Mouse (Mus musculus) frontal cortex, adult 2 months (tissue): ENCODE measurements around the gene BB287469. TPM values are rescaled to one million over a fixed set of nuclear protein-coding genes. Genes with fewer than 3 reads are reported as not detected.
"Not testable (repeated sequence)": the region's sequence is repeated elsewhere in the genome, so short reads cannot be mapped to it uniquely, and the experiment has no call there.

Source experiments
- DNase-seq, 2 experiments: peaks; one replicate each; pipeline ENCODE4 v3.0.0; 2022; ENCODE audit warnings: low spot score in 1 of 2; ENCODE audit errors: extremely low spot score in 1 of 2
- polyA plus RNA-seq: library from polyadenylated mRNA; depleted of rRNA; stranded (reverse); fragments of >200 nt; gene quantifications from 2 replicates; pipeline ENCODE4 v1.2.3, GENCODE M21; 2012; rRNA removed

BB287469 gene
- not detected in 2 replicates for polyA plus RNA-seq

DNA sequence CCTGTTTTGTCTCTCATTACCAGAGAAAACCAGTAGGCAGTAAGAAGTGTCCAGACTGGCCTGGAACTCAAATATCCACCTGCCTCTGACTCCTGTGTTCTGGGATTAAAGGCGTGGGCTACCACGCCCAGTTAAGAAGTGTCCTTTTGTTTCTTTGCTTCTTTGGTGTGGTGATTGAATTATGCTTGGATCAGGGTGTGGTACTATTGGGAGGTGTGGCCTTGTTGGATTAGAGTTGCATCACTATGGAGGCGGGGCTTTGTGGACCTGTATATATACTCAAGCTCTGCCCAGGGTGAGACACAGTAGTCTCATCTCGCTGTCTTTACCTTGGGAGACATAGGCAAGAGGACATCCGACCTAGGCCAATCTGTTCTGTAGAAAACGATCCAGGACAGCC, at the start of gene BB287469:
Gene BB287469 (plus strand): TSS at position 301 of the 400 bp plus-strand sequence.
- DNase-seq = not testable (repeated sequence)

DNA sequence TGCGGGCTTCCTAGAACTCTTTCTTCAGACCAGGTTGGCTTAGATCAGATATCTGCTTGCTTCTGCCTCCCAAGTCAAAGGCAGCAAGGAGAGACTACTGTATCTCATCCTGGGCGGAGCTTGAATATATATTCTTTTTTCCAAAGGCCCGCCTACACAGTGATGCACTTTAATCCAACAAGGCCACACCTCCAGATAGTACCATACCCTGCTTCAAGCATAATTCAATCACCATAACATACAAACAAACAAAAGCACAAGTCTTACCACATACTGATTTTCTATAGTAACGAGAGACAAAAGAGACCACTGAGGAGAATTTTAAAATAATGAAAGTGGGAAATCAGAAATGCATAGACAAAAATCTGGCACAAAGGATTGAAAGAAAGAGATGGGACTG, 40.7 kb upstream of the BB287469 start, which contains the start of gene Gm21319:
Gene Gm21319 (minus strand): TSS at position 101 of the 400 bp plus-strand sequence.
- not testable (repeated sequence) for DNase-seq

DNA sequence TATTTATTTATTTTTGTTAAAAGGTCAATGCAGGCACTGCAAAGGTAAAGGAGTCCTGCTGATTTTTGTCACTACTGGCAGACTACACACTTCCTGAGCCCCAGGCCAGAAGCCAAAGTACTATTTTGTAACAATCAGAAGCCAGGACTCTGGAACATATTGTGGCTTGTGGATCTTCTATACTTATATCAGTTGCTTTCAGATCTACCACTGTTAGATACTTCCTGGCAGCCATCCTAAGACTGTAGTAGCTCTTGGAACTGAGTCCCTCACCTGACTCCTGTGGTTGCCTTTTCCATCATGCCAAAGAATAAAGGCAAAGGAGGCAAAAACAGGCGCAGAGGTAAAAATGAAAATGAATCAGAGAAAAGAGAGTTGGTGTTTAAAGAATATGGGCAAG, 21.2 kb upstream of the BB287469 start, which contains the start of gene Gm21936:
Gene Gm21936 (plus strand): TSS at position 301 of the 400 bp plus-strand sequence.
- DNase-seq = not testable (repeated sequence)

DNA sequence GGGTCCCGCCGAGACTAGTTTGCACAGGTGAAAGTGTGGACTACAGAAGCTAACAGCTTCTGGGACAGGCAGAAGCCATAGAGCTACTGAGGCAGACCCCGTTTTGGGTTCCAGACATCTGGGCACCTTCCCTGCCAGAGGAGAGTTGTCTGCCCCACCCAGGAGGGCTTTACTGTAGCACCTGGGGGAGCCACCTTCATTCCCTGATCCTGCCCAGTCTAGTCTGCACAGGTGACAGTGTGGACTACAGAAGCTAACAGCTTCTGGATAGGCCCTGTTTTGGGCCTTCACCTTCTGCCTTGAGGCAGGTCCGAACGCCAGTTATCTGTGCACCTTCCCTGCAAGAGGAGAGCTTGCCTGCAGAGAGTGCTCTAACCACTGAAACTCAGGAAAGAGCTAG, 18.4 kb upstream of the BB287469 start:
- not testable (repeated sequence) for DNase-seq

DNA sequence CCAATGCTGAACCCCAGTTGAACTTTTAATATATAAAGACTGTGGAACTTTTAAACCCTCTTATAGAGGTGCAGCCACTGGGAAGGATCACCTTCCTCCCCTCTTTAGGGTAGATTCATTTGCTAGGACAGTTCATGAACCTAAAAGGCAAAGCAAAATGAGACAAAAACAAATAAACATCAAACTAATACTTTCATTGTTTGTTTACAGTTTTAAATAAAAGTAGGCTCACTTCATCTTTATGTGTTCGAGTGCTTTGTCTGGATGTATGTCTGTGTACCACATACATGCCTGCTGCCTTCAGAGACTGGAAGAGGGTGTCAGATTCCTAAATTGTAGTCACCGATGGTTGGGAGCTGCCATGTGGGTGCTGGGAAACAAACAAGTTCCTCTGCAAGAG, 25.9 kb downstream of the BB287469 start, which contains the start of gene Gm2001:
Gene Gm2001 (minus strand): TSS at position 101 of the 400 bp plus-strand sequence.
- not testable (repeated sequence) for DNase-seq

DNA sequence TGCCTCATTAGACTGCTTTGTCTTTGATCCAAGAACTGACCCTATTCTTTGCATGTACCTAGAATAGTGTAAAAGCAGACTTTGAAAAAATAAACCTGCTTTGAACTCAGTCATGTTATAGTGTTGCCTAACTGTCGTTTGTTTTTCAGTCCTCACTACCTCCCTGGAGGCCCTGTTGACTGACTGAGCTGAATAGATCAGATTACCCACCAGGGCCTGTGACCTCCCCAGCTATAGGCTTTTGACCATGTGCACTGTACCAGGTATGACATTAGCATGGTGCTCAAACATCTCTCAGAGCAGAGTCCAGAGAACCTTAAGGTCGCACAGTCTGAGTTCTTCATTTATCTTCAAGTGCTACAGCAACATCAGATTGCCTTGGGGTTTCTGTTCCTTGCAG, 34.3 kb downstream of the BB287469 start:
- DNase-seq = not testable (repeated sequence)

DNA sequence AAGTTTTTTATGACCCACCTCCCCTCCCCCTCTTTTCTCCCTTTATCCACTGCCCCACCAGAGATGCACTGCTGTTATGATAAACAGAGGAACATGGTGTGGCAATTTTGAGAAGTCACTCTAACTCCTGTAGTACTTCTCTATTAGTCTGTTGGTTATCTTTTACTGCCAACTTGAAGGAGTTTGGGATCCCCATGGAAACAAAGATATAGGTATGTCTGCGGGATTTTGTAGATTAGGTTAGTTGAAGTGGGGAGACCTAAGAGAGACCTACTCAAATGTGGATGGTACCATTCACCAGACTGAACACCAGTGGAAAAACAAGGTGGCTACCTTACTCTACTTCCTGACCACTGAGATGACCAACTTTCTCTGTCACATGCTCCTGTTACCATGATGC, 39.7 kb downstream of the BB287469 start:
- DNase-seq = not testable (repeated sequence)

DNA sequence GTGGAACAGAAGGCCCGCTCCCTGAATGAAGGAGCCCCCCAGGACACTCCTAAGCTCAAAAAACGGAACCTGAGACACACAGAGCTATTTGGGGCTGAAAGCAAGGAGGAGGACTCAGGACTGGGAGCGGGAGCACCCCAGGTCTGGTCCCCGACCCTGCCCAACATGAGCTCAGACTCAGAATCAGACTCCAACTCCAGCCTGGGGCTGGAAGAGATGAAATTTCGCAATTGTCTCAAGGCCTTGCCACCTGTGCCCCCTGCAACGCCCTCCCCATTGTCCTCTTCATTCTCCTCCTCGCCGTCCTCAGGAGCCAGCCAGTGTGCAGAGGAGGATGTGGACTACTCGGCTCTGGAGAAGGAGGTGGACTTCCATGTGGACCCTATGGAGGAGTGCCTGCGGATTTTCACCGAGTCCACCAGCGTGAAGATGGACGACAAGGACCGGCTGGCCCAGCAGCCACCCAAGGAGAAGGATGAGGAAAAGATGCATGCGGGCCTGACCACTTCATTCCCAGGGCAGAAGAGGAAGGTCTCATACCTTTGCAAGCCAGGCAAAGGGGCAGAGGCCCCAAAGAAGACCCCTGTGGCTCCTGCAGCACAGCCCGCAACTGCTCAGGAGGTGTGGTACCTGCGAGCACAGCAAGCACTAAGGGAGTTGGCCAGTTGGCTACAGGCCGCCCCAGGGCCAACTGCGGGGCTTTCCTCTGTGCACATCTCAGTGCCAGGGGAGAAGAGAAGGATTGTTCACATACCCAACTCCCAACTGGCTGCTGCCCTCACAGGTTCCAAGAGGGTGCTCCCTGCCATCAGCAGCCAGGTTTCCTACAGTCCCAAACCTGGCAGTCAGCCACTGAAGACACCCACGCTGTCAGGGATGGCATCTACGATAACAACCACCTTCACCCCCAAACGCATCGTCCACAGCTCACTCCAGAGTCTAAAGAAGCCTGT, 45.6 kb downstream of the BB287469 start:
- DNase-seq = not testable (repeated sequence)

DNA sequence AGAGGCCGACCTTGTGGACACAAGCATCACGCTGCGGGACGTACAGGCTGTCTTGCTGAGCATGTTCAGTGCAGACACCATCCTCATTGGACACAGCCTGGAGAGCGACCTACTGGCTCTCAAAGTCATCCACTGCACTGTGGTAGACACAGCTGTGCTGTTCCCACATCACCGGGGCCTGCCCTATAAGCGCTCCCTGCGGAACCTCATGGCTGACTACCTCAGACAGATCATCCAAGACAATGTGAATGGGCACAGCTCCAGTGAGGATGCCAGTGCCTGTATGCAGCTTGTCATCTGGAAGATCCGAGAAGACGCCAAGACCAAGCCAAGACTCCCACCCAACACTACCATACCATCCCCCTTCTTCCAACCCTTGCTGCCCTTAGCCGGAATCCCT, 47.3 kb downstream of the BB287469 start:
- DNase-seq = not testable (repeated sequence)

DNA sequence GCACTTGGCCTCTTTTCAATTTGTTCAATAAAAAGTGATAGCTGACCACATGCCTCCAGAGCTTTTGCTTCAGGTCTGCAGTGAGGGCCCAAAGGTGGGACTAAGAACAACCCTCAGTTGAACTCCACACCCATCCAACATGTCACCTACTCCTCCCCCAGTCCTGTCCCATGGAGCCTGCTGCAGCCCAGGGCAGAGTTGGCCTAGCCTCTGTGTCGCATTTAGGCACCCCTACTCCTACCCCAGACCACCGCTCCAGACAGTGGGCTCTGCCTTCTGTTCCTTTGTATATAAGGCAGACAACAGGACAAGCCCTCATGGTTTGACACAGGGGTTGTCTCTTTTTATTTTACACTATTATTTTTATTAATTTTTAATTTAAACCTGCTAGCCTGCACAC, 47.7 kb downstream of the BB287469 start:
- not testable (repeated sequence) for DNase-seq

Other genes with a start within 250 kb of the BB287469 start
- gene Oog1, start 213.9 kb upstream of the BB287469 start, polyA plus RNA-seq = not detected in 2 replicates
- not detected in 2 replicates for gene Gm4027, start 197.7 kb upstream of the BB287469 start, polyA plus RNA-seq
- gene Gm16381, start 172.0 kb upstream of the BB287469 start, polyA plus RNA-seq = not detected in 2 replicates
- not detected in 2 replicates for gene Gm21319, start 40.8 kb upstream of the BB287469 start, polyA plus RNA-seq
- gene Gm21936, start 21.1 kb upstream of the BB287469 start, polyA plus RNA-seq = not detected in 2 replicates
- not detected in 2 replicates for gene Gm2001, start 25.8 kb downstream of the BB287469 start, polyA plus RNA-seq
- not detected in 2 replicates for gene Gm2016, start 57.5 kb downstream of the BB287469 start, polyA plus RNA-seq
- not detected in 2 replicates for gene Gm2022, start 78.8 kb downstream of the BB287469 start, polyA plus RNA-seq
- gene Gm2035, start 103.3 kb downstream of the BB287469 start, polyA plus RNA-seq = not detected in 2 replicates
- not detected in 2 replicates for gene Gm2042, start 137.5 kb downstream of the BB287469 start, polyA plus RNA-seq
- gene Gm2075, start 195.3 kb downstream of the BB287469 start, polyA plus RNA-seq = not detected in 2 replicates
- gene Gm6803, start 202.2 kb downstream of the BB287469 start, polyA plus RNA-seq = not detected in 2 replicates
- not detected in 2 replicates for gene Gm2056, start 210.4 kb downstream of the BB287469 start, polyA plus RNA-seq